Mouse (Mus musculus) MN1 (cell line): ENCODE data around the gene Zc2hc1b.

ENCODE experiments used
- DNase-seq: peaks from one replicate; pipeline ENCODE4 v3.0.0-alpha.2; 2016; ENCODE audit warnings: low spot score

Gene Zc2hc1b

GRCm38 (mm10) chr10:13115030-13115429 lies 62.8 kb downstream of the Zc2hc1b start:
- DNase-seq, result no peak

GRCm38 (mm10) chr10:13113641-13114040 lies 64.2 kb downstream of the Zc2hc1b start:
- DNase-seq, result no peak

- no peak for DNase-seq
These were observed 65.0 kb downstream of the Zc2hc1b start for GRCm38 (mm10) chr10:13112849-13113248.

GRCm38 (mm10) chr10:13109781-13110180 lies 68.0 kb downstream of the Zc2hc1b start:
- DNase-seq, result no peak

- no peak for DNase-seq
These were observed 69.0 kb downstream of the Zc2hc1b start for GRCm38 (mm10) chr10:13108847-13109246.

- no peak for DNase-seq
These were observed 69.7 kb downstream of the Zc2hc1b start for GRCm38 (mm10) chr10:13108021-13108548.

GRCm38 (mm10) chr10:13106909-13107624 lies 70.8 kb downstream of the Zc2hc1b start:
- no peak for DNase-seq

- DNase-seq, result no peak
These were observed 74.0 kb downstream of the Zc2hc1b start for GRCm38 (mm10) chr10:13103838-13104237.

- DNase-seq, result no peak
These were observed 75.5 kb downstream of the Zc2hc1b start for GRCm38 (mm10) chr10:13102360-13102759.

- DNase-seq, result no peak
These were observed 77.7 kb downstream of the Zc2hc1b start for GRCm38 (mm10) chr10:13100061-13100648.
